In genomic region chr5:111423616-111424015, GRCm38 (mm10) we compare ENCODE assay signal across 11 mouse cellular contexts. TPM values are rescaled to one million over a fixed set of nuclear protein-coding genes. Genes with fewer than 3 reads are reported as not detected.
DNase-seq lines count a peak whose midpoint lies in the region; ATAC-seq and TF ChIP-seq lines count a peak whose summit lies in the region.
"Had no signal": no experiment of that assay in that cellular context is flagged by ENCODE, and none has a peak within 500 bp of the region (broad histone marks: within the 10 kb centered on the region; RNA-seq: fewer than 3 reads in every experiment).

No protein-coding gene starts in this region.

- H3K9me3 ChIP-seq in neural tube, embryonic 11.5 days (ENCODE audit: control insufficient read depth, low read length): no peaks in the 10 kb centered on the region
- H3K9me3 ChIP-seq in midbrain, embryonic 10.5 days (replicated peaks): no peaks in the 10 kb centered on the region
- H3K9me3 ChIP-seq: liver, embryonic 13.5 days had no signal

- no peak for TF ChIP-seq CTCF in gastrocnemius, adult 2 months (IDR thresholded peaks at IDR 0.05)

- peaks cover 73% of the 10 kb centered on the region for H3K4me1 ChIP-seq in neural tube, embryonic 11.5 days (ENCODE audit: control insufficient read depth, insufficient read depth, low read length)
- peaks cover 99% of the 10 kb centered on the region for H3K4me1 ChIP-seq in midbrain, embryonic 10.5 days

- 0 out of 2 replicates have a peak, but pooled peaks cover 3% of the 10 kb centered on the region for H3K27me3 ChIP-seq in neural tube, embryonic 11.5 days (ENCODE audit: control insufficient read depth, insufficient read depth, low read length)
- no peaks in the 10 kb centered on the region; the same call in 1 of the 2 replicates for H3K27me3 ChIP-seq in midbrain, embryonic 10.5 days (ENCODE audit: low read depth, poor library complexity, severe bottlenecking)

- H3K9ac ChIP-seq in neural tube, embryonic 11.5 days (ENCODE audit: low read length): peak overlapping the region; percentile 26; the same call in 1 of the 2 replicates
- H3K9ac ChIP-seq: liver, embryonic 13.5 days had no signal

- DNase-seq in gastrocnemius, adult 2 months: no peak
- no peak for DNase-seq in gastrocnemius, adult 8-10 months (ENCODE audit: low spot score in 2 of 2)
- DNase-seq in neural tube, embryonic 11.5 days (ENCODE audit: low spot score): no peak
- no peak for DNase-seq in neural tube, embryonic 10.5 days (ENCODE audit: extremely low spot score, low spot score)
- DNase-seq in midbrain, embryonic 10.5 days (ENCODE audit: low spot score): no peak
- DNase-seq in c-Kit-positive CD71-positive TER-119-positive erythroid progenitor cells, embryonic 14.5 days (ENCODE audit: low spot score): no peak
- DNase-seq in B cell, adult 2 months: no peak
- DNase-seq: gastrocnemius, postnatal 36 days; liver, embryonic 13.5 days had no signal

- no peak for ATAC-seq in neural tube, embryonic 11.5 days (ENCODE audit: insufficient read depth, low FRiP score, low TSS enrichment)
- ATAC-seq in monocyte, adult 5-6 weeks (replicated peaks; ENCODE audit: insufficient number of reproducible peaks, low FRiP score, low TSS enrichment, poor library complexity, severe bottlenecking): no peak

- H3K27ac ChIP-seq in gastrocnemius, adult 2 months: peak overlapping the region; percentile 92
- no peak overlapping the region for H3K27ac ChIP-seq in neural tube, embryonic 11.5 days (ENCODE audit: low read depth, low read length)
- H3K27ac ChIP-seq in midbrain, embryonic 10.5 days (replicated peaks): peak overlapping the region; percentile 96
- H3K27ac ChIP-seq: liver, embryonic 13.5 days had no signal

- H3K4me2 ChIP-seq in neural tube, embryonic 11.5 days (ENCODE audit: low read depth): peak overlapping the region; percentile 97
- H3K4me2 ChIP-seq: liver, embryonic 13.5 days had no signal

- WGBS in neural tube, embryonic 11.5 days: 81% methylated on average over 4 of the region's 4 CpGs
- WGBS in midbrain, embryonic 10.5 days: 78% methylated on average over 4 of the region's 4 CpGs

- H3K4me3 ChIP-seq in gastrocnemius, adult 2 months: peak overlapping the region; percentile 98
- peak overlapping the region; percentile 95 for H3K4me3 ChIP-seq in neural tube, embryonic 11.5 days (ENCODE audit: low read depth, low read length)
- peak overlapping the region; percentile 98 for H3K4me3 ChIP-seq in midbrain, embryonic 10.5 days
- H3K4me3 ChIP-seq: liver, embryonic 13.5 days; myocyte had no signal

- H3K36me3 ChIP-seq in neural tube, embryonic 11.5 days (ENCODE audit: control insufficient read depth, insufficient read depth, low read length): peaks cover 8% of the 10 kb centered on the region
- peaks cover 95% of the 10 kb centered on the region for H3K36me3 ChIP-seq in midbrain, embryonic 10.5 days

- intact Hi-C loops in gastrocnemius, adult 2 months (cut with DNase I): loop anchor here (5.0 kb wide), 1 partner anchor 84 kb away; no protein-coding TSS in a partner anchor

RNA-seq across cellular contexts. Expression of gene Mn1, which starts 6.5 kb away (rescaled TPM):
- total RNA-seq in gastrocnemius, adult 2 months (2021): 10 to 100 TPM; 43.9 to 85.9 TPM
- 10 to 100 TPM; 28.0 to 63.4 (median 39.8) TPM for total RNA-seq in gastrocnemius, adult 8-10 months (2022)
- polyA plus RNA-seq in neural tube, embryonic 11.5 days (2014; fragmentation: Nextera tagmentation; extraction: Ambion mirVana): 25.6 and 27.3 TPM in 2 replicates
- polyA plus RNA-seq in midbrain, embryonic 10.5 days (2016; fragmentation: Nextera tagmentation; extraction: Ambion mirVana): 53.0 and 63.2 TPM in 2 replicates
- 0.19 TPM in 1 of 3 replicates, not detected in the others for total RNA-seq in monocyte, adult 5-6 weeks (2017)

Comparison
In these comparisons a context has a peak if more than half of its experiments do, and no peak if none do; other contexts are left out.
1. RNA of gene Mn1, which starts 6.5 kb away (total RNA-seq): 43.9 to 85.9 TPM in gastrocnemius, adult 2 months and 28.0 to 63.4 TPM in gastrocnemius, adult 8-10 months; 0.19 TPM in monocyte, adult 5-6 weeks; every median in the first group is over 10 times any median in the second.
2. Peak in every context shown above with its lines, with median percentiles within 50 percentile points of each other: H3K4me3 ChIP-seq.